Mouse (Mus musculus) heart, embryonic 12.5 days (tissue): ENCODE measurements around the gene Ppp1r14b. TPM values are rescaled to one million over a fixed set of nuclear protein-coding genes. Genes with fewer than 3 reads are reported as not detected.
A peak's percentile ranks its signal among the peaks of the same experiment; 100 is the strongest.

Source experiments
- ATAC-seq: fragments of 200-750 bp; cut with Nextera tagmentation; 2 replicates; pipeline ENCODE4 v1.8.0; 2017; ENCODE audit warnings: moderate TSS enrichment, moderate library complexity; ENCODE audit not compliant: insufficient number of reproducible peaks, low FRiP score
- H3K27ac ChIP-seq: fragments of 300-500 bp; sonication (generic); 2 replicates; pipeline ENCODE4 v1.5.1; 2016; ENCODE audit warnings: mild to moderate bottlenecking, moderate library complexity; ENCODE audit not compliant: poor library complexity, severe bottlenecking
- H3K27me3 ChIP-seq: fragments of 300-500 bp; sonication (generic); replicated peaks from 2 replicates; pipeline ENCODE4 v1.6.1; 2016; ENCODE audit warnings: mild to moderate bottlenecking, moderate library complexity
- H3K36me3 ChIP-seq: fragments of 300-500 bp; sonication (generic); 2 replicates; pipeline ENCODE4 v1.6.1; 2016; ENCODE audit warnings: mild to moderate bottlenecking, moderate library complexity
- H3K4me1 ChIP-seq: fragments of 300-500 bp; sonication (generic); replicated peaks from 2 replicates; pipeline ENCODE4 v1.6.1; 2016; ENCODE audit warnings: mild to moderate bottlenecking
- H3K4me2 ChIP-seq: fragments of 300-500 bp; sonication (generic); 2 replicates; pipeline ENCODE4 v1.6.1; 2016; ENCODE audit warnings: mild to moderate bottlenecking, moderate library complexity
- H3K4me3 ChIP-seq: fragments of 300-500 bp; sonication (generic); 2 replicates; pipeline ENCODE4 v1.5.1; 2016; ENCODE audit warnings: mild to moderate bottlenecking
- H3K9ac ChIP-seq: fragments of 300-500 bp; sonication (generic); 2 replicates; pipeline ENCODE4 v1.6.1; 2016; ENCODE audit warnings: mild to moderate bottlenecking, moderate library complexity
- H3K9me3 ChIP-seq: fragments of 300-500 bp; sonication (generic); replicated peaks from 2 replicates; pipeline ENCODE4 v1.6.1; 2016; ENCODE audit warnings: mild to moderate bottlenecking, moderate library complexity
- WGBS: fragments of 180-500 bp; shearing (Covaris S2); methylation state at CpG from one replicate; pipeline ENCODE4 v1.1.7; 2016; 5-methylcytosine and 5-hydroxymethylcytosine counted together
- polyA plus RNA-seq: library from polyadenylated mRNA; unstranded; fragments of >200 nt; fragmentation: Nextera tagmentation; extraction: Ambion mirVana; gene quantifications from 2 replicates; pipeline ENCODE4 v1.2.1, GENCODE M21; 2016

The Ppp1r14b gene
- polyA plus RNA-seq, 1 experiment from 2014 or later, result 198 TPM

DNA sequence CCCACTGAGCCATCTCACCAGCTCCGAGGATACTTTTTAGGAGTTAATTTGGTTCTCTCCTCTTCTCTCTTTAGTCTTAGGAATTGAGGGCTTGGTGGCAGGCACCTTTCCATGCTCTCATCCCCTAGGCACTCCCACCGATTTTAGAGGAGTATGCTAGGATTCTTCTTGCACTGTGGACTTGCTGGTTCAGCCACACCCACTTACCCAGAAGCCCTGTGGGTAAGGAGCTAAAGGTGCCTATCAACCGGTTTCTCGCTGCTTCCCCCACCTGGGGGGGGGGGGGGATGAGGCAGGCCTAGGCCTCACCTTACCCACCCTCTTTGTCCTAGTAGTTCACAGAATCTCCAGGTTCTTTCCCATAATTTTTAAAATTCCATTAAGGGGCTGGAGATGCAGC is 27.0 kb upstream of the Ppp1r14b start:
- 52% methylated on average over 4 of the region's 4 CpGs for WGBS
- Histone ChIP-seq H3K27me3 (no peaks in the 10 kb centered on the region), H3K4me1 (peaks cover 19% of the 10 kb centered on the region), H3K4me3 (no peak overlapping the region), H3K9ac (no peak overlapping the region), H3K27ac (no peak overlapping the region), H3K36me3 (peaks cover 13% of the 10 kb centered on the region), H3K4me2 (no peak overlapping the region), H3K9me3 (no peaks in the 10 kb centered on the region)
- no peak for ATAC-seq

DNA sequence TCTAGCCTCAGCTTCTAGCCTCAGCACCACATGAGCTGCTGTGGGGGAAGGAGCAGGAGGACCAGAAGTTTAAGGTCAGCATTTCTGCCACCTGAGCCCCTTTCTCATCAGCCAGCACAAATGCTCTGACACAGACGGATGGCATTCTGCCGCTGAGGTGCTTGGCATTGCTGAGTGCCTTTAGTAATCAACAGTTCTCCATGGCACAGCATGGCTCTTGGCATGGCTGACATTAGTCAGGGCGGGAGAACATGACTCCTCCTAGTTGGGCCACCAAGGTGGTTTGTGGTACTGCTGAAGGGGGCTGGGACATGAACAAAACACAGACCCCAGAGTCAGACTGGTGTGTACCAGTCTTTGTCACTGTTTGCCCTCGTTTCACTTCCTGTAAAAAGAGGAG is 26.6 kb upstream of the Ppp1r14b start:
- WGBS, result 79% methylated on average over 4 of the region's 4 CpGs
- peaks cover 13% of the 10 kb centered on the region for H3K36me3 ChIP-seq
- no peaks in the 10 kb centered on the region for H3K27me3 ChIP-seq
- no peak overlapping the region for H3K27ac ChIP-seq
- no peak overlapping the region for H3K4me3 ChIP-seq
- no peak overlapping the region for H3K4me2 ChIP-seq
- peaks cover 19% of the 10 kb centered on the region for H3K4me1 ChIP-seq
- no peak for ATAC-seq
- H3K9ac ChIP-seq, result no peak overlapping the region
- H3K9me3 ChIP-seq, result no peaks in the 10 kb centered on the region

- Histone ChIP-seq H3K9me3 (no peaks in the 10 kb centered on the region), H3K36me3 (peaks cover 19% of the 10 kb centered on the region), H3K4me3 (no peak overlapping the region), H3K27me3 (no peaks in the 10 kb centered on the region), H3K9ac (no peak overlapping the region), H3K27ac (no peak overlapping the region), H3K4me2 (0 out of 2 replicates have a peak overlapping the region, but pooled peaks have one; percentile 78), H3K4me1 (peaks cover 28% of the 10 kb centered on the region)
- 92% methylated on average over 5 of the region's 5 CpGs for WGBS
- ATAC-seq, result no peak
Observed at GRCm38 (mm10) chr19:6949532-6949931, 25.2 kb upstream of the Ppp1r14b start.

DNA sequence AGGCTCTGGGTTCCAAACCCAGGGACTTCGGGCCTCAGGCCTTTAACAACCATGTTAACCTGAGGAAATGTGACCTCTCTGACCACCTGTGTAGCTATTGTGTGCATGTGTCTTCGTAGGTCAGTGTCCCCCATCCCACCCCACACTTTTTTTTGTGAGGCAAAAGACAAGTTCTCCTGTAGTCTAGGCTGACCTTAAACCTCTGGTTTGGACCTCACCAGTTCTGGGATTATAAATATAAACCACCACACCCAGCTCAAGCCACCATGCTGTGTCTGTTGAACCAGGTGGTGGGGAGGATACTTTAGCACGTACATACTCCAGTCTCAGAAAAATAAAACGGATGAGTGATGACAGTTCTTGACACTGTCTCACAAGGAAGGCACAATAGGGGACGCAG is 24.8 kb upstream of the Ppp1r14b start:
- no peaks in the 10 kb centered on the region for H3K27me3 ChIP-seq
- H3K9ac ChIP-seq, result 0 out of 2 replicates have a peak overlapping the region, but pooled peaks have one; percentile 80
- H3K4me2 ChIP-seq, result peak overlapping the region; percentile 78
- H3K27ac ChIP-seq, result peak overlapping the region; percentile 98
- no peak for ATAC-seq
- H3K36me3 ChIP-seq, result peaks cover 21% of the 10 kb centered on the region
- 60% methylated on average over 5 of the region's 5 CpGs for WGBS
- H3K4me3 ChIP-seq, result peak overlapping the region; percentile 63
- H3K4me1 ChIP-seq, result peaks cover 32% of the 10 kb centered on the region
- no peaks in the 10 kb centered on the region for H3K9me3 ChIP-seq

DNA sequence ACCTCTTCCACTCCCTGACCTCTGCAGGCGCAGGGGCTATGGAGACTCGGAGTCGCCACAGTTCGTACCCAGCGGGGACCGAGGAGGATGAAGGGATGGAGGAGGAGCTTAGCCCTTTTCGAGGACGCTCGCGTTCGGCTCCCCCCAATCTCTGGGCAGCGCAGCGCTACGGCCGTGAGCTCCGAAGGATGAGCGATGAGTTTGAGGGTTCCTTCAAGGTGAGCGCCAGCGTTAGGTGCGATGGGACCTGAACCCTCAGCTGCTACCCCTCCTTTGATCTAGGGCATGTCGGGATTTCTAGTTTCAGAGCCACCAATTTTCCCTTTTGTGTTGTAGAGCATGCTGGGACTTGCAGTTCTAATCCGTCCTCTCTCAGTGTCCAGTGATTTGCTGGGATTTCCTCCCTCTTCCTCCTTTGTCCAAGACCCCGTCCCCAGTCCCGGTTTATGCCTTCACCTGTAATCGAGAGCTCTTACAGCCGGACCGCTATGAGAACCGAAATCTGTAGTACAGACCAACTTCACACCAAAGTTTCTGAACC is 24.1 kb upstream of the Ppp1r14b start:
- Histone ChIP-seq H3K36me3 (peaks cover 22% of the 10 kb centered on the region), H3K9ac (peak overlapping the region; percentile 80)
- ATAC-seq, result peak; percentile 15

GRCm38 (mm10) chr19:6951381-6951968 is 23.3 kb upstream of the Ppp1r14b start:
- ATAC-seq, result peak; percentile 78
- Histone ChIP-seq H3K9me3 (no peaks in the 10 kb centered on the region), H3K36me3 (peaks cover 22% of the 10 kb centered on the region), H3K4me3 (peak overlapping the region; percentile 63), H3K27me3 (no peaks in the 10 kb centered on the region), H3K9ac (peak overlapping the region; percentile 80), H3K4me1 (peaks cover 44% of the 10 kb centered on the region), H3K27ac (peak overlapping the region; percentile 98), H3K4me2 (peak overlapping the region; percentile 78)
- under 1% methylated on average over 35 of the region's 35 CpGs for WGBS

More for the DNA sequence above, 24.1 kb upstream of the Ppp1r14b start:
- 0% methylated on average over 28 of the region's 28 CpGs for WGBS
- H3K27me3 ChIP-seq, result no peaks in the 10 kb centered on the region
- peak overlapping the region; percentile 63 for H3K4me3 ChIP-seq
- no peaks in the 10 kb centered on the region for H3K9me3 ChIP-seq
- H3K4me2 ChIP-seq, result peak overlapping the region; percentile 78
- peak overlapping the region; percentile 98 for H3K27ac ChIP-seq
- peaks cover 40% of the 10 kb centered on the region for H3K4me1 ChIP-seq

DNA sequence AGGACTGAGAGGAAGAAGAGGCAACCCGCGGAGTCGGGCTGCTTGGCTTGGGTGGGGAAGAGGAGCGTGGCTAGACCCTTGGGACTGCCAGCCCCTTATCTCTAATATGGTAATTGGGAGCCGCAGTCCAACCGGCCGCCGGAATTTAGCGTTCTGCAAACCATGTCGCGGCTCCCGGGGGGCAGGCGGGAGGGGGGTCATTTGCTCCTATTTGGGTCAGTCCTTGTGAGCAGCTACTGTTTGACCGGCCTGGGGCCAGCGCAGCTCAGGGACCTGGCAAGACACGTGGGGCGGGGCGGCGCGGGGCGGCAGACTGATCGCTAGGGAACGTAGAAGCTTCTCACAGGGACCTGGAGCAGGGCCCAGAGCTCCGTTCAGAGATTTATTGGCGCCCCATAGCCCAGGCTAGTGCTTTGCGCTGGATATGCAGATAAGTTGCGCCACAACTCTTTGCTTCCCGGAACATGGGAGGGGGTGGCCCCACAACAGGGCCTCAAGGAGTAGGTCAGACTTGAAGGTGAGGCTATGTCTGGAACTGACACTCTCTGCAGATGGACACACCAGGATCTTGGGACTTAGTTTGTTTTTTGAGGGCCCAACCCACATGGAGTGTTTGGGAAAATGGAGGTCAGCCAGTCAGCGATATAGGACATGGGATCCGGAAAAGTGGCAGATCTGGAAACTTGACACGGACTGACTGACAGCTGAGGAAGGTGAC is 22.6 kb upstream of the Ppp1r14b start:
- peaks cover 28% of the 10 kb centered on the region for H3K36me3 ChIP-seq
- H3K9ac ChIP-seq, result peak overlapping the region; percentile 80
- H3K4me2 ChIP-seq, result peak overlapping the region; percentile 78
- H3K9me3 ChIP-seq, result no peaks in the 10 kb centered on the region
- peak overlapping the region; percentile 63 for H3K4me3 ChIP-seq
- H3K27ac ChIP-seq, result peak overlapping the region; percentile 98
- WGBS, result 1% methylated on average over 31 of the region's 31 CpGs
- ATAC-seq, result peak; percentile 43
- peaks cover 44% of the 10 kb centered on the region for H3K4me1 ChIP-seq
- H3K27me3 ChIP-seq, result no peaks in the 10 kb centered on the region

DNA sequence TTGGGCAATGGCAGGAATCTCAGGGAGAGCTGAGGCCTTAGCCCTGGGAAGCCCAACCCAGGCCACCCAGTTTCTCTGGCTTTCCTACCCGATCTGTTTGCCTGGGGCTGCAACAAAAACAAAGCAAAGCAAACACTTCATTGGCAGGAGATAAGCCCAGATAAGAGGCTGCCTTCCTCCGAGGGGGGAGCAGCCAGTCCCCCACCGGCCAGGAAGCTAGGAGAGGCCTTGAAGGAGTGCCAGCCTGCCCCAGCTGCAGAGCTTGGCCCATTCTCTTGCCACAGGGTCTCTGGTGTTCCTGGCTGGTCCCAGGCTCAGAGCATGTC is 22.1 kb upstream of the Ppp1r14b start:
- peak overlapping the region; percentile 80 for H3K9ac ChIP-seq
- no peak; the same call in 1 of the 2 replicates for ATAC-seq

DNA sequence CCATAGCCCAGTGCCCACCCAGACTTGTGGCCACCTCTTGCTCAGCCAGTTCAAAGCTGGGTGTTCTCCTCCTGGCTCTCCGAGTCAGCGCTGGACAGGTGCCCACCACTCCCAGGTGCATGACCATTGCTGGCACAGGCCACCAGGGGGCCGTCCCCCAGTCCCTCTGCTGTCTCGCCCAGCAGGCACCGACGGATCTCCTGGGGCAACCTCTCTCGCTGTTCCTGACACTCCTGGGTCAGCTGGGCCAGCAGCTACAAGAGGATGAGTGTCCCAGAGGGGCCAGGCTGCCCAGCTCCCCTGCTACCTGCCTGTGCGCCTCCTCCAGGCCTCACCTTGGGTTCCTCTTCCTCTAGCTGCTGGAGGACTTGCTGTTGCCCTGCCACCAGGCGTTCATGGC is 20.7 kb upstream of the Ppp1r14b start:
- WGBS, result 63% methylated on average over 9 of the region's 9 CpGs
- no peak overlapping the region for H3K9ac ChIP-seq
- no peaks in the 10 kb centered on the region for H3K27me3 ChIP-seq
- peaks cover 47% of the 10 kb centered on the region for H3K36me3 ChIP-seq
- H3K4me3 ChIP-seq, result no peak overlapping the region
- no peaks in the 10 kb centered on the region for H3K9me3 ChIP-seq
- no peak for ATAC-seq
- peaks cover 44% of the 10 kb centered on the region for H3K4me1 ChIP-seq
- H3K4me2 ChIP-seq, result no peak overlapping the region
- H3K27ac ChIP-seq, result no peak overlapping the region

More for the DNA sequence above, 22.1 kb upstream of the Ppp1r14b start:
- peak overlapping the region; percentile 98 for H3K27ac ChIP-seq
- H3K9me3 ChIP-seq, result no peaks in the 10 kb centered on the region
- no peaks in the 10 kb centered on the region for H3K27me3 ChIP-seq
- 1% methylated on average over 3 of the region's 3 CpGs for WGBS
- H3K4me1 ChIP-seq, result peaks cover 44% of the 10 kb centered on the region
- H3K4me3 ChIP-seq, result peak overlapping the region; percentile 63
- H3K36me3 ChIP-seq, result peaks cover 33% of the 10 kb centered on the region
- peak overlapping the region; percentile 78 for H3K4me2 ChIP-seq

DNA sequence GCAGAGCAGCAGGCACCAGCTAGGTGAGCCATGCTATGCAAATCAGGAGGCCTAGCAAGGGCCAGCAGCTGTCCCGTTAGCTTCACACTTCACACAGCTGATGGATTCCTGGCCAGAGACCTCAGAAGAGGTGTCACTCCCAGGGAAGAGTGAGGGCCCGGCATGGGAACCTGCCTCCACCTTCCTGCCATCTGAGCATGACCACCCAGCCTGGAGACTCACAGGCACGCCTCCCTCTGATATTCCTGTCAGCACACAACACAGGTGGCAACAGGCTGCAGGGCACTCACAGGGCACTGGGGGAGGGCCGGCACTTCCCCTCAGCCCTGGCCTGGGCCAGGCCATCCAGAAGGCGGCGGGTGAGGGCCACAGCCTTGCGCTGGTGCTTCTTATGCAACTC is 19.3 kb upstream of the Ppp1r14b start:
- H3K36me3 ChIP-seq, result peaks cover 61% of the 10 kb centered on the region
- H3K9me3 ChIP-seq, result no peaks in the 10 kb centered on the region
- no peaks in the 10 kb centered on the region for H3K27me3 ChIP-seq
- WGBS, result 61% methylated on average over 7 of the region's 7 CpGs
- H3K4me1 ChIP-seq, result peaks cover 35% of the 10 kb centered on the region
- H3K4me2 ChIP-seq, result no peak overlapping the region
- no peak overlapping the region for H3K4me3 ChIP-seq
- H3K27ac ChIP-seq, result no peak overlapping the region
- no peak overlapping the region for H3K9ac ChIP-seq
- no peak for ATAC-seq

DNA sequence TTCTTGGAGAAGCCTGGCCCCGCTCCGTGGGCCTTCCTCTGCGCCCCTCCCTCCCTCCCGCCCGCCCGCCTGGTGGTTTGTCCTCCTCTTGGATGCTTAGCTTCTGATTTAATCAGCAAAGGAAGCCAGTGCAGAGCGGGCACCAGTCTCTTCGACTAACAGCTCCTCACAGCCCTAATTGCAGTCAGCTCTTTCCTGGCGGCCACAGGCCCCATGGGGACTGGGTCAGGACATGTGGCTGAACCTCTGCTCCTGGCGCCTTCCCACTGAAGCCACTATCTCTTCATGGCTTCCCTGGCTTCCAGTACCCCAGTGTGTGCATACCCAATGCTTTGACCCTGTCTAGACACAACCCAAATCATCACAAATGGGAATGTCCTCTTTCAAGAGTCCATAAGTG is 18.3 kb upstream of the Ppp1r14b start:
- WGBS, result 73% methylated on average over 10 of the region's 10 CpGs
- Histone ChIP-seq H3K4me1 (peaks cover 35% of the 10 kb centered on the region), H3K27me3 (no peaks in the 10 kb centered on the region), H3K4me3 (no peak overlapping the region), H3K4me2 (no peak overlapping the region), H3K36me3 (peaks cover 65% of the 10 kb centered on the region), H3K27ac (no peak overlapping the region), H3K9ac (no peak overlapping the region), H3K9me3 (no peaks in the 10 kb centered on the region)
- ATAC-seq, result no peak
